ENCODE assay signal across 20 mouse cellular contexts in genomic region chr2:25218445-25218844, GRCm38 (mm10). TPM values are rescaled to one million over a fixed set of nuclear protein-coding genes. Genes with fewer than 3 reads are reported as not detected.
"Had no signal": no experiment of that assay in that cellular context is flagged by ENCODE, and none has a peak within 500 bp of the region (broad histone marks: within the 10 kb centered on the region; RNA-seq: fewer than 3 reads in every experiment).

Gene Fam166a (plus strand): TSS chr2:25218745.

- H3K4me2 ChIP-seq: liver, embryonic 11.5 days; liver, embryonic 13.5 days; liver, embryonic 15.5 days; lung, embryonic 15.5 days; midbrain, embryonic 13.5 days; neural tube, embryonic 12.5 days; stomach, embryonic 15.5 days had no signal

- H3K27ac ChIP-seq: liver, embryonic 15.5 days; lung, embryonic 15.5 days; macrophage; midbrain, embryonic 13.5 days; neural tube, embryonic 12.5 days; stomach, embryonic 15.5 days; stomach, postnatal 0 days had no signal

- H3K4me3 ChIP-seq: liver, embryonic 13.5 days; liver, embryonic 15.5 days; lung, embryonic 15.5 days; megakaryocyte, embryonic 14.5 days; midbrain, embryonic 13.5 days; neural tube, embryonic 12.5 days; stomach, embryonic 15.5 days had no signal

- ATAC-seq: liver, postnatal 0 days; lung, postnatal 0 days; midbrain, embryonic 13.5 days had no signal

- H3K9me3 ChIP-seq: liver, embryonic 13.5 days; liver, embryonic 15.5 days; lung, embryonic 15.5 days; midbrain, embryonic 13.5 days; neural tube, embryonic 12.5 days; stomach, embryonic 15.5 days had no signal

- H3K9ac ChIP-seq: liver, embryonic 13.5 days; liver, embryonic 15.5 days; liver, postnatal 0 days; lung, embryonic 15.5 days; midbrain, embryonic 13.5 days; neural tube, embryonic 12.5 days; stomach, embryonic 15.5 days had no signal

- H3K27me3 ChIP-seq: lung, embryonic 15.5 days; midbrain, embryonic 13.5 days; stomach, embryonic 15.5 days had no signal

- DNase-seq: liver, embryonic 13.5 days; liver, postnatal 0 days; lung, adult 2 months; lung, postnatal 14 days; lung, postnatal 36 days; right cerebral cortex, postnatal 14 days; thymus, adult 2 months; thymus, postnatal 25 days; thymus, postnatal 4 days had no signal

- H3K36me3 ChIP-seq: stomach, embryonic 15.5 days had no signal

RNA-seq across cellular contexts. Expression of gene Fam166a, which starts in this region (rescaled TPM):
- polyA plus RNA-seq: liver, embryonic 13.5 days; liver, postnatal 0 days; macrophage; midbrain, embryonic 13.5 days; midbrain, postnatal 0 days; neural tube, embryonic 12.5 days; stomach, postnatal 0 days had no signal
